Mouse (Mus musculus) kidney, adult 2 months (tissue): ENCODE data around the gene Calml3.

ENCODE experiments used
- CTCF ChIP-seq: fragments of 200-500 bp; conservative IDR thresholded peaks from 2 replicates; pipeline ENCODE4 v1.5.1; 2011; ENCODE audit warnings: low read depth, mild to moderate bottlenecking, control low read depth, low read length, moderate library complexity, mixed read lengths; ENCODE audit not compliant: insufficient read depth, insufficient read length
- POLR2A ChIP-seq: fragments of 200-500 bp; IDR thresholded peaks from one replicate; pipeline ENCODE4 v1.6.1; 2011; ENCODE audit warnings: low read depth, low read length, control low read depth

DNA sequence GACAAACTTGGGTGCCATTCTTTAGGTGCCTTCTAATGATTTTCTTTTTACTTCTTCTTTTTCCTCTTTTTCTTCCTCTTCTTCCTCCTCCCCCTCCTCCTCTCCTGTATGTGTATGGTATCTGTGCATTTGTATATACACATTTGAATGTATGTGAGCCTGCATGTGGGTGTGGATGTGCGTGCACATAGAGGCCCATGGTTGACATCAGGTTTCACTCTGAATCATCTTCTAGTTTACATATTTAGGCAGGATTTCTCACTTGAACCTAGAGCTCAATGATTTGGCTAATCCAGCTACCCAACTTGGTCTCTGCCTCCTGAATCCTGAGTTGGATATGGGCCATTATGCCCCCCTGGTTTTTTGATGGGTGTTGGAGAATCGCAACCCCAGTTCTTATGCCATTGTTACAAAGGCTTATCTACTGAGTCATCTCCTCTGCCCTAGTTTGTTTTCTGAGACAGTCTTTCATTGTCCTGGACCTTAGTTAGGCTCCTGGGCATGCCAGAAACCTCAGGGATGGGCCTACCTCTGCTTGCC is 30.9 kb downstream of the Calml3 start:
- TF ChIP-seq CTCF (no peak), POLR2A (no peak)
